Mouse (Mus musculus): ENCODE data around the gene Gm10153.
"Not testable (repeated sequence)": the region's sequence is repeated elsewhere in the genome, so short reads cannot be mapped to it uniquely, and the experiment has no call there.

- TF ChIP-seq POLR2A, CTCF (IDR thresholded peaks at IDR 0.05; ENCODE audit: insufficient read depth, low read depth, low read length): not testable (repeated sequence)
Measured at GRCm38 (mm10) chr7:142143506-142144010, 46.6 kb downstream of the Gm10153 start.

Data from olfactory bulb, adult 2 months (tissue).